Mouse (Mus musculus) embryonic facial prominence, embryonic 10.5 days (tissue): Measurements from ENCODE around the gene Fancm. TPM values are rescaled to one million over a fixed set of nuclear protein-coding genes. Genes with fewer than 3 reads are reported as not detected.
A peak's percentile ranks its signal among the peaks of the same experiment; 100 is the strongest.
"Not testable (repeated sequence)": the region's sequence is repeated elsewhere in the genome, so short reads cannot be mapped to it uniquely, and the experiment has no call there.

Experiments used
- DNase-seq: peaks from one replicate; pipeline ENCODE4 v3.0.0-alpha.2; 2017; ENCODE audit warnings: low spot score
- H3K27ac ChIP-seq: fragments of 300-500 bp; sonication (generic); replicated peaks from 2 replicates; pipeline ENCODE4 v1.5.1; 2016; ENCODE audit warnings: mild to moderate bottlenecking
- H3K27me3 ChIP-seq: fragments of 300-500 bp; sonication (generic); replicated peaks from 2 replicates; pipeline ENCODE4 v1.6.1; 2016; ENCODE audit warnings: low read depth, mild to moderate bottlenecking; ENCODE audit not compliant: poor library complexity, severe bottlenecking
- H3K36me3 ChIP-seq: fragments of 300-500 bp; sonication (generic); replicated peaks from 2 replicates; pipeline ENCODE4 v1.6.1; 2016; ENCODE audit warnings: mild to moderate bottlenecking, moderate library complexity
- H3K4me1 ChIP-seq: fragments of 300-500 bp; sonication (generic); 2 replicates; pipeline ENCODE4 v1.6.1; 2016
- H3K4me3 ChIP-seq: fragments of 300-500 bp; sonication (generic); 2 replicates; pipeline ENCODE4 v1.5.1; 2016; ENCODE audit warnings: mild to moderate bottlenecking, moderate library complexity
- H3K9me3 ChIP-seq: fragments of 300-500 bp; sonication (generic); 2 replicates; pipeline ENCODE4 v1.6.1; 2016; ENCODE audit warnings: mild to moderate bottlenecking
- WGBS: fragments of 180-500 bp; shearing (Covaris S2); methylation state at CpG from one replicate; pipeline ENCODE4 v1.1.7; 2016; 5-methylcytosine and 5-hydroxymethylcytosine counted together
- polyA plus RNA-seq: library from polyadenylated mRNA; unstranded; fragments of >200 nt; fragmentation: Nextera tagmentation; extraction: Ambion mirVana; gene quantifications from 2 replicates; pipeline ENCODE4 v1.2.1, GENCODE M21; 2016

Fancm gene
- polyA plus RNA-seq, 1 experiment from 2014 or later = 13.4 TPM

GRCm38 (mm10) chr12:65172021-65172951 is 96.9 kb downstream of the Fancm start, which contains the start of gene Mis18bp1:
TSS of gene Mis18bp1 (minus strand) at chr12:65172604.
- WGBS = under 1% methylated on average over 70 of the region's 70 CpGs
- DNase-seq = peak; percentile 97
- Histone ChIP-seq H3K36me3 (peaks cover 12% of the 10 kb centered on the region), H3K27ac (peak within 1 kb of the TSS; percentile 94), H3K4me1 (peaks cover 14% of the 10 kb centered on the region), H3K27me3 (no peaks in the 10 kb centered on the region), H3K9me3 (peaks cover 6% of the 10 kb centered on the region), H3K4me3 (peak within 1 kb of the TSS; percentile 80)

- H3K9me3 ChIP-seq, H3K27me3 ChIP-seq, H3K36me3 ChIP-seq: not testable (repeated sequence)
- peak; percentile 40 for DNase-seq
- Histone ChIP-seq H3K27ac (peak overlapping the region; percentile 94), H3K4me3 (peak overlapping the region; percentile 80), H3K4me1 (peaks cover 14% of the 10 kb centered on the region)
- 33% methylated on average over 8 of the region's 8 CpGs for WGBS
Observed at GRCm38 (mm10) chr12:65172959-65173358, 97.6 kb downstream of the Fancm start.

- H3K27ac ChIP-seq = no peak overlapping the region
- H3K4me1 ChIP-seq = peaks cover 14% of the 10 kb centered on the region
- no peaks in the 10 kb centered on the region for H3K36me3 ChIP-seq
- 81% methylated on average over 5 of the region's 5 CpGs for WGBS
- DNase-seq = no peak
- H3K9me3 ChIP-seq = no peaks in the 10 kb centered on the region
- no peak overlapping the region for H3K4me3 ChIP-seq
- no peaks in the 10 kb centered on the region for H3K27me3 ChIP-seq
Observed at GRCm38 (mm10) chr12:65173736-65174135, 98.3 kb downstream of the Fancm start.

Other genes with a start within 250 kb of the Fancm start
- gene Gm527, start 157.7 kb upstream of the Fancm start, polyA plus RNA-seq = 0.99 and 1.2 TPM in 2 replicates
- 9.0 and 10.2 TPM in 2 replicates for gene Klhl28, start 110.1 kb upstream of the Fancm start, polyA plus RNA-seq
- gene Togaram1, start 109.8 kb upstream of the Fancm start, polyA plus RNA-seq = 29.4 and 31.5 TPM in 2 replicates
- 66.9 and 67.5 TPM in 2 replicates for gene Prpf39, start 39.3 kb upstream of the Fancm start, polyA plus RNA-seq
- 672 and 700 TPM in 2 replicates for gene Fkbp3, start 1.6 kb upstream of the Fancm start, polyA plus RNA-seq
- 85.5 and 87.5 TPM in 2 replicates for gene Mis18bp1, start 97.0 kb downstream of the Fancm start, polyA plus RNA-seq
- not detected in 2 replicates for gene Wdr20rt, start 149.9 kb downstream of the Fancm start, polyA plus RNA-seq